Comparison of ENCODE assay signal across 11 mouse cellular contexts in the genomic region with DNA sequence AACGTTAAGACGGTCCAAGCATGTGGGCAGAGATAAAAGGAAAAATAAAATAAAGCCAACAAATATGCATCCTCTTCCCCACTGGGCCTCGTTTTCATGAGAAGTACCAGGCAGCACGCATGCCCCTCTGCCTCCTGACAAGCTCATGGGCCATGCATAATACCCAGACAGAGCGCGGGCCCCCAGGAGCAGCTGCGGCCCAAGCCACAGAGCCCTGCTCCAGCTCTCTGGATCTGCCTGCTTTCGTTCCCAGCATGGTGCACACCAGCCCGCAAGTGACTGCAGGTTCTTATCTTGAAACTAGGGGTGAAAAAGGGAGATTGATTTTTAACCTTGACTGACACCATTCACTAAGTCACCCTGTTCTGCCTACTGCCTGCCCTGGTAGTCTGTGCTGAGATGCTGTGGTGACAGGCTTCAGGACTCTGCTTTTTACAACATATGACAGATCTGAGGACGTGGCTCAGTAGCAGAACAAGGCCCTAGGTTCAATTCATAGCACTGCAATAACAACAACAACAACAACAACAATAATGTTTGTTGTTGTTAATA.
A peak's percentile ranks its signal among the peaks of the same experiment; 100 is the strongest.
DNase-seq lines count a peak whose midpoint lies in the region; ATAC-seq lines count a peak whose summit lies in the region.
"Had no signal": no experiment of that assay in that cellular context is flagged by ENCODE, and none has a peak within 500 bp of the region (broad histone marks: within the 10 kb centered on the region; RNA-seq: fewer than 3 reads in every experiment).

No protein-coding gene starts in this region.

- no peak overlapping the region for H3K27ac ChIP-seq in embryonic facial prominence, embryonic 11.5 days (replicated peaks; ENCODE audit: low read depth, low read length)
- H3K27ac ChIP-seq in hindbrain, embryonic 16.5 days (ENCODE audit: low read depth, low read length) = no peak overlapping the region
- H3K27ac ChIP-seq in midbrain, embryonic 16.5 days (ENCODE audit: low read length) = peak overlapping the region; percentile 23; the same call in 1 of the 2 replicates
- H3K27ac ChIP-seq: limb, embryonic 15.5 days; stomach, embryonic 15.5 days had no signal

- H3K4me1 ChIP-seq in embryonic facial prominence, embryonic 11.5 days (ENCODE audit: control insufficient read depth, insufficient read depth, low read length) = peaks cover 2% of the 10 kb centered on the region; the same call in 1 of the 2 replicates
- peaks cover 10% of the 10 kb centered on the region; the same call in 1 of the 2 replicates for H3K4me1 ChIP-seq in hindbrain, embryonic 16.5 days (ENCODE audit: control insufficient read depth, insufficient read depth, low read depth, low read length)
- H3K4me1 ChIP-seq in midbrain, embryonic 16.5 days (ENCODE audit: control insufficient read depth, insufficient read depth, low read length) = peaks cover 14% of the 10 kb centered on the region; the same call in 1 of the 2 replicates

- H3K4me2 ChIP-seq in embryonic facial prominence, embryonic 11.5 days (ENCODE audit: low read depth, low read length) = no peak overlapping the region
- no peak overlapping the region for H3K4me2 ChIP-seq in hindbrain, embryonic 16.5 days (ENCODE audit: low read length)
- H3K4me2 ChIP-seq in midbrain, embryonic 16.5 days (ENCODE audit: low read length) = no peak overlapping the region
- H3K4me2 ChIP-seq: limb, embryonic 15.5 days; stomach, embryonic 15.5 days had no signal

- peak; percentile 92 for DNase-seq in heart, adult 11 months
- DNase-seq in heart, postnatal 10 days = no peak
- peak; percentile 25 for DNase-seq in embryonic facial prominence, embryonic 11.5 days (ENCODE audit: low spot score)
- no peak for DNase-seq in cerebellum, adult 8-10 months
- DNase-seq in heart, postnatal 14 days = no peak
- DNase-seq: layer of hippocampus, adult 9-11 months had no signal

- ATAC-seq in embryonic facial prominence, embryonic 11.5 days (replicated peaks; ENCODE audit: insufficient number of reproducible peaks, low FRiP score, low TSS enrichment, low read depth) = 0 out of 2 replicates have a peak, but pooled peaks have one; percentile 67
- peak; percentile 57; the same call in 1 of the 2 replicates for ATAC-seq in hindbrain, embryonic 16.5 days
- 0 out of 2 replicates have a peak, but pooled peaks have one; percentile 64 for ATAC-seq in midbrain, embryonic 16.5 days
- no peak for ATAC-seq in monocyte, adult 5-6 weeks (replicated peaks; ENCODE audit: insufficient number of reproducible peaks, low FRiP score, low TSS enrichment, poor library complexity, severe bottlenecking)

- no peaks in the 10 kb centered on the region for H3K9me3 ChIP-seq in embryonic facial prominence, embryonic 11.5 days (replicated peaks; ENCODE audit: control insufficient read depth, low read length)
- H3K9me3 ChIP-seq in hindbrain, embryonic 16.5 days (ENCODE audit: control insufficient read depth, low read length) = no peaks in the 10 kb centered on the region
- no peaks in the 10 kb centered on the region for H3K9me3 ChIP-seq in midbrain, embryonic 16.5 days (replicated peaks; ENCODE audit: control insufficient read depth, low read length, poor library complexity, severe bottlenecking)
- H3K9me3 ChIP-seq: limb, embryonic 15.5 days; stomach, embryonic 15.5 days had no signal

- 43% methylated on average over 10 of the region's 10 CpGs for WGBS in embryonic facial prominence, embryonic 11.5 days
- WGBS in hindbrain, embryonic 16.5 days = 21% methylated on average over 10 of the region's 10 CpGs
- 10% methylated on average over 10 of the region's 10 CpGs for WGBS in midbrain, embryonic 16.5 days

- no peak overlapping the region for H3K4me3 ChIP-seq in embryonic facial prominence, embryonic 11.5 days (ENCODE audit: low read depth, low read length)
- no peak overlapping the region for H3K4me3 ChIP-seq in hindbrain, embryonic 16.5 days (ENCODE audit: low read length)
- H3K4me3 ChIP-seq in midbrain, embryonic 16.5 days (ENCODE audit: low read depth, low read length) = no peak overlapping the region
- H3K4me3 ChIP-seq: limb, embryonic 15.5 days; stomach, embryonic 15.5 days had no signal

- no peak overlapping the region for H3K9ac ChIP-seq in embryonic facial prominence, embryonic 11.5 days (replicated peaks; ENCODE audit: low read length)
- no peak overlapping the region for H3K9ac ChIP-seq in hindbrain, embryonic 16.5 days (ENCODE audit: low read depth, low read length)
- no peak overlapping the region for H3K9ac ChIP-seq in midbrain, embryonic 16.5 days (ENCODE audit: low read depth, low read length)
- H3K9ac ChIP-seq: limb, embryonic 15.5 days; stomach, embryonic 15.5 days had no signal

- H3K27me3 ChIP-seq in embryonic facial prominence, embryonic 11.5 days (ENCODE audit: control insufficient read depth, insufficient read depth, low read length) = no peaks in the 10 kb centered on the region
- no peaks in the 10 kb centered on the region for H3K27me3 ChIP-seq in hindbrain, embryonic 16.5 days (replicated peaks; ENCODE audit: control insufficient read depth, insufficient read depth, low read length)
- H3K27me3 ChIP-seq in midbrain, embryonic 16.5 days (ENCODE audit: control insufficient read depth, insufficient read depth, low read depth, low read length) = no peaks in the 10 kb centered on the region
- H3K27me3 ChIP-seq: stomach, embryonic 15.5 days had no signal

- H3K36me3 ChIP-seq in embryonic facial prominence, embryonic 11.5 days (replicated peaks; ENCODE audit: control insufficient read depth, insufficient read depth, low read depth, low read length) = no peaks in the 10 kb centered on the region
- no peaks in the 10 kb centered on the region for H3K36me3 ChIP-seq in hindbrain, embryonic 16.5 days (ENCODE audit: control insufficient read depth, insufficient read depth, low read length)
- no peaks in the 10 kb centered on the region for H3K36me3 ChIP-seq in midbrain, embryonic 16.5 days (ENCODE audit: control insufficient read depth, insufficient read depth, low read length)
- H3K36me3 ChIP-seq: limb, embryonic 15.5 days; stomach, embryonic 15.5 days had no signal

- intact Hi-C loops in heart, postnatal 10 days (cut with DNase I) = no loop called here
- intact Hi-C loops in heart, postnatal 14 days (cut with DNase I) = no loop called here

Comparison
In these comparisons a context has a peak if more than half of its experiments do, and no peak if none do; other contexts are left out.
1. DNase-seq: peak in heart, adult 11 months (single experiment) and embryonic facial prominence, embryonic 11.5 days (single experiment); none in heart, postnatal 10 days (0 of 2), cerebellum, adult 8-10 months (single experiment) and heart, postnatal 14 days (0 of 2).